Mouse (Mus musculus): ENCODE measurements around the gene Spag9. TPM values are rescaled to one million over a fixed set of nuclear protein-coding genes. Genes with fewer than 3 reads are reported as not detected.

The Spag9 gene
- polyA plus RNA-seq, 1 experiment from 2014 or later: 63.4 TPM

DNA sequence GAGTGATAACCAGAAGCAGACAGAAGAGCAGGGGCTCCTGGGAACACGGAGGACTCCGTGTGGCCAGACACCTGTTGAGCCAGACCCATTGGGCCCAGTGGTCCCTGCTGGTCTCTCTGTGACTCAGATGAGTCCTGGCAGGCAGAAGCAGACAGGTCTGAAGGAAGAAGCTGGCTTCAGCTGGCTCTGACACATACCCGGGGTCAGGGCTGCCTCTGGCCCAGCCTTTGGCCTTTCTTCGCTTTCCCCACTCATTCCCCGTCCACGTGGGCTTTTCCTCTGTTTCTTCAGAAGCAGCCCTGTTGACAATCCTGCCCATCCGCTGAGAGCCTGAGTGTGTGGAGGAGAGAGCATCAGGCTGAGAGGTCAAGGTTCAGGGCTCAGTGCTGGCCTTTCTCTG, 179.4 kb downstream of the Spag9 start:
- no peak overlapping the region for H3K4me2 ChIP-seq (replicated peaks; ENCODE audit: low read depth, low read length)
- peak overlapping the region; percentile 48; the same call in 1 of the 2 replicates for H3K27ac ChIP-seq (ENCODE audit: low read length)
- peaks cover 11% of the 10 kb centered on the region; the same call in 1 of the 2 replicates for H3K4me1 ChIP-seq (ENCODE audit: control insufficient read depth, insufficient read depth, low read length)
- no peak overlapping the region for H3K9ac ChIP-seq (replicated peaks; ENCODE audit: low read depth, low read length)
- H3K4me3 ChIP-seq (ENCODE audit: low read depth, low read length): no peak overlapping the region
- H3K27me3 ChIP-seq (ENCODE audit: control insufficient read depth, insufficient read depth, low read length): no peaks in the 10 kb centered on the region
- ATAC-seq (ENCODE audit: insufficient number of reproducible peaks, insufficient read depth, low FRiP score, low read depth): no peak
- WGBS: 55% methylated on average over 7 of the region's 7 CpGs
- H3K9me3 ChIP-seq (ENCODE audit: control insufficient read depth, low read depth, low read length): no peaks in the 10 kb centered on the region
- no peaks in the 10 kb centered on the region for H3K36me3 ChIP-seq (ENCODE audit: control insufficient read depth, insufficient read depth, low read length)

Other genes with a start within 250 kb of the Spag9 start
- 24.9 and 30.6 TPM in 2 replicates for gene Utp18, start 110.3 kb upstream of the Spag9 start, polyA plus RNA-seq (2014; fragmentation: Nextera tagmentation; extraction: Ambion mirVana)
- 30.5 and 31.1 TPM in 2 replicates for gene Mbtd1, start 110.2 kb upstream of the Spag9 start, polyA plus RNA-seq (2014; fragmentation: Nextera tagmentation; extraction: Ambion mirVana)
- 235 and 237 TPM in 2 replicates for gene Nme2, start 39.8 kb upstream of the Spag9 start, polyA plus RNA-seq (2014; fragmentation: Nextera tagmentation; extraction: Ambion mirVana)
- gene Gm20390, start 27.8 kb upstream of the Spag9 start, polyA plus RNA-seq (2014; fragmentation: Nextera tagmentation; extraction: Ambion mirVana): 357 and 372 TPM in 2 replicates
- 154 and 155 TPM in 2 replicates for gene Nme1, start 27.6 kb upstream of the Spag9 start, polyA plus RNA-seq (2014; fragmentation: Nextera tagmentation; extraction: Ambion mirVana)
- gene Tob1, start 215.4 kb downstream of the Spag9 start, polyA plus RNA-seq (2014; fragmentation: Nextera tagmentation; extraction: Ambion mirVana): 24.2 and 30.5 TPM in 2 replicates
- 1.3 and 1.6 TPM in 2 replicates for gene Wfikkn2, start 249.9 kb downstream of the Spag9 start, polyA plus RNA-seq (2014; fragmentation: Nextera tagmentation; extraction: Ambion mirVana)